Mouse (Mus musculus) neutrophil, adult 83 days (primary cell): Measurements from ENCODE around the gene Scn7a. TPM values are rescaled to one million over a fixed set of nuclear protein-coding genes. Genes with fewer than 3 reads are reported as not detected.

Experiments
- total RNA-seq, 2 experiments: library from RNA; stranded (reverse); gene quantifications; one replicate each; pipeline ENCODE4 v1.2.4; 2023

Scn7a gene
- not detected for total RNA-seq

DNA sequence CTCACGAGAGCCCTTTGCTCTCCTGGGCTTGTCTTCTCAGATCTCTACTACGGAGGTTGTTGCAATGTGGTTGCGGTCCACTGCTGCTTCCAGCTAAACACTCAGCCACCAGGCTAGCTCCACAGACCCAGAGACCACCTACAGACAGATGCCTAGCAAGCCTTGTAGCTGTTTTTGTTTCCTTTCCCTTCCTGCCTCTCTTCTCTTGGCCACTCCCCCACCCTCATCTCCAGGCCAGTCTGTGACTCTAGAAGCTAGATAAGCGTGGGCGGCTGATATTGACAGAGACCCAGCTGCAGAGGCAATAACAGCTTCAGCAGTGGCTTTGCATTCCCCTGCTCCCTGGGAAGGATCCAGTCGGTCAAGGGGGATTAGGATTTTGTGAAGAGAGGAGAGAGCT, at the start of gene Scn7a:
TSS of gene Scn7a (minus strand) at position 150 of the 400 bp plus-strand sequence.

DNA sequence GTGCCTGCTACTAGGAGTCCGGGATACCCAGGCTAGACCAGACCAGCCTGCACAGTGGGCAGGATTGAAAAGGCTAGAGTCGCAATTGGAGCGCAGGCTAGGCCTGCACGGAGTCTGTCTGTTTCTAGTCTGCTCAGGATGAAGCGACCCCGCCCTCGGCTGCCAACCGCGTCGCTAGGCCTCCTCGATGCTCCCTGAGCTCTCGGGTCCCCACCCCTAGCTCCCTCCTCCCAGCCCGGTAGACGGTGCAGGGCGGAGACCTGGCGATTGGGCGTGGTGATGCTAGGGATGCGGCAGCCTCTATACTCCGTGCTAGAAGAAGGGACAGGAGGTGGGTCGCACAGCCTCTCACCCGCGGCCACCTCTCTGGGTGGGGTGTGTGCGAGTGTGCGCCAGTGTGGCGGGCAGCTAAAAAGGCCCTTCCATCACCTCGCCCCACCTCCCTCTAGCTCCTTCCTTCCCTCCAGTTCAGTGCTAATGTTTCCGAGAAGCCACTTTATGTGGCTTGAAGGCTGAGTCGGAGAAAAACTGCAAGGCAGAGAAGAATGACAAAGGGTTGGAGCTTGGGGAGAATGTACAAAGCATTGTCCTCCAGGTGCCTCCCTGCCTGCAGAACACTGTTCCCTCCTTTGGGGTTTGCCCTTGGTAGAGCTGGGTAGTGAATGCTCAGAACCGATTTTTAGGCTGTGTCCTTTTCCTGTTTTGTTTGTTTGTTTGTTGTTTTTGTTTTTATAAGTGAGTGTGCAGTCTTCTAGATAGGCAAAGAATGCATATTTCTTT, 149.9 kb downstream of the Scn7a start, which contains the start of gene Scn9a:
TSS of gene Scn9a (minus strand) at position 383 of the 780 bp plus-strand sequence.

Other genes starting within 250 kb of the Scn7a start
- not detected for gene Scn9a, start 150.0 kb downstream of the Scn7a start, total RNA-seq